ENCODE assay signal across 9 mouse cellular contexts in genomic region chr4:143021242-143021881, GRCm38 (mm10).
DNase-seq lines count a peak whose midpoint lies in the region; ATAC-seq and TF ChIP-seq lines count a peak whose summit lies in the region.
"Had no signal": no experiment of that assay in that cellular context is flagged by ENCODE, and none has a peak within 500 bp of the region (broad histone marks: within the 10 kb centered on the region; RNA-seq: fewer than 3 reads in every experiment).

No protein-coding gene starts in this region.

- no peaks in the 10 kb centered on the region for H3K9me3 ChIP-seq in MEL (replicated peaks; ENCODE audit: insufficient read depth, low read length)
- peaks cover 7% of the 10 kb centered on the region; the same call in 1 of the 2 replicates for H3K9me3 ChIP-seq in embryonic facial prominence, embryonic 10.5 days
- no peaks in the 10 kb centered on the region for H3K9me3 ChIP-seq in heart, postnatal 0 days (replicated peaks; ENCODE audit: control insufficient read depth, low read length)
- H3K9me3 ChIP-seq: heart, embryonic 15.5 days had no signal

- TF ChIP-seq RAD21 in MEL (IDR thresholded peaks at IDR 0.05; ENCODE audit: low read depth, low read length): peak; percentile 10; the same call in 1 of the 2 replicates

- DNase-seq in MEL (ENCODE audit: low read depth, low spot score): no peak
- DNase-seq in adrenal gland, postnatal 36 days: peak; percentile 57 to 78
- peak; percentile 79 for DNase-seq in embryonic facial prominence, embryonic 10.5 days (ENCODE audit: low spot score)
- peak; percentile 57 for DNase-seq in heart, postnatal 0 days (ENCODE audit: low spot score)
- peak; percentile 11 for DNase-seq in large intestine, adult 2 months (ENCODE audit: low read depth, low spot score)
- DNase-seq in lung, postnatal 10 days: peak; percentile 70
- peak; percentile 84 for DNase-seq in retina, embryonic 14.5 days (ENCODE audit: low spot score)

- no peak overlapping the region for H3K4me3 ChIP-seq in MEL (ENCODE audit: control insufficient read depth in 1 of 2, insufficient read depth in 1 of 2, low read depth in 2 of 2, low read length in 2 of 2)
- no peak overlapping the region for H3K4me3 ChIP-seq in embryonic facial prominence, embryonic 10.5 days
- no peak overlapping the region for H3K4me3 ChIP-seq in heart, postnatal 0 days (ENCODE audit: low read depth, low read length)
- H3K4me3 ChIP-seq: heart, embryonic 15.5 days had no signal

- no peak overlapping the region for H3K27ac ChIP-seq in MEL (ENCODE audit: control insufficient read depth, low read depth, low read length)
- H3K27ac ChIP-seq in embryonic facial prominence, embryonic 10.5 days (replicated peaks): no peak overlapping the region
- no peak overlapping the region for H3K27ac ChIP-seq in heart, postnatal 0 days (ENCODE audit: low read depth)
- H3K27ac ChIP-seq: heart, embryonic 15.5 days had no signal

- 0 out of 2 replicates have a peak, but pooled peaks have one; percentile 30 for ATAC-seq in heart, postnatal 0 days (ENCODE audit: insufficient read depth, low read depth)
- no peak for ATAC-seq in inflammation-experienced regulatory T-cells, adult 6 months

- H3K36me3 ChIP-seq in MEL (ENCODE audit: control insufficient read depth in 1 of 2, insufficient read depth in 2 of 2, low read length in 2 of 2): no peaks in the 10 kb centered on the region
- H3K36me3 ChIP-seq in embryonic facial prominence, embryonic 10.5 days (replicated peaks): no peaks in the 10 kb centered on the region
- H3K36me3 ChIP-seq in heart, postnatal 0 days (replicated peaks; ENCODE audit: control insufficient read depth, insufficient read depth, low read length): no peaks in the 10 kb centered on the region
- H3K36me3 ChIP-seq: heart, embryonic 15.5 days had no signal

- no peak overlapping the region for H3K9ac ChIP-seq in MEL (ENCODE audit: control insufficient read depth, low read depth, low read length, poor library complexity, severe bottlenecking)
- H3K9ac ChIP-seq in heart, postnatal 0 days (replicated peaks; ENCODE audit: low read depth, low read length): no peak overlapping the region
- H3K9ac ChIP-seq: heart, embryonic 15.5 days had no signal

- no peak for TF ChIP-seq EP300 in MEL (IDR thresholded peaks at IDR 0.05; ENCODE audit: low read depth in 1 of 2, low read length in 2 of 2)
- TF ChIP-seq EP300 in heart, postnatal 0 days (IDR thresholded peaks at IDR 0.05; ENCODE audit: low read depth): no peak

- peak in 2 of 3 experiments; percentile 20 to 28; a peak in 3 of 6 replicates for TF ChIP-seq CTCF in MEL (IDR thresholded peaks at IDR 0.05 in 2 of 3, conservative IDR thresholded peaks at IDR 0.05 in 1 of 3; ENCODE audit: control insufficient read depth in 1 of 3, insufficient read depth in 1 of 3, low read depth in 2 of 3, low read length in 3 of 3, poor library complexity in 1 of 3, severe bottlenecking in 1 of 3)
- peak; percentile 84 for TF ChIP-seq CTCF in heart, postnatal 0 days (IDR thresholded peaks at IDR 0.05; ENCODE audit: low read depth)

- H3K4me1 ChIP-seq in MEL (ENCODE audit: control insufficient read depth in 1 of 2, insufficient read depth in 2 of 2, low read length in 2 of 2): no peaks in the 10 kb centered on the region
- peaks cover 5% of the 10 kb centered on the region; the same call in 1 of the 2 replicates for H3K4me1 ChIP-seq in embryonic facial prominence, embryonic 10.5 days
- H3K4me1 ChIP-seq in heart, postnatal 0 days (ENCODE audit: control insufficient read depth, insufficient read depth): no peaks in the 10 kb centered on the region
- H3K4me1 ChIP-seq: heart, embryonic 15.5 days had no signal

- no peak overlapping the region for H3K4me2 ChIP-seq in heart, postnatal 0 days (ENCODE audit: low read depth, low read length)
- H3K4me2 ChIP-seq: heart, embryonic 15.5 days had no signal

- H3K27me3 ChIP-seq in MEL (ENCODE audit: control insufficient read depth in 1 of 2, insufficient read depth in 2 of 2, low read length in 2 of 2): no peaks in the 10 kb centered on the region
- peaks cover 40% of the 10 kb centered on the region for H3K27me3 ChIP-seq in embryonic facial prominence, embryonic 10.5 days (replicated peaks; ENCODE audit: low read depth, poor library complexity, severe bottlenecking)
- H3K27me3 ChIP-seq in heart, postnatal 0 days (ENCODE audit: control insufficient read depth, insufficient read depth, low read length): peaks cover 29% of the 10 kb centered on the region

- 43% methylated on average over 10 of the region's 10 CpGs for WGBS in embryonic facial prominence, embryonic 10.5 days
- WGBS in heart, postnatal 0 days: 42% methylated on average over 10 of the region's 10 CpGs
- 46% methylated on average over 10 of the region's 10 CpGs for WGBS in large intestine, adult 2 months

- H3K79me2 ChIP-seq in MEL (ENCODE audit: control insufficient read depth, insufficient read depth, low read length, poor library complexity): no peaks in the 10 kb centered on the region

- no peak for TF ChIP-seq POLR2A in MEL (IDR thresholded peaks at IDR 0.05; ENCODE audit: control insufficient read depth in 1 of 2, insufficient read depth in 1 of 2, low read depth in 1 of 2, low read length in 2 of 2, poor library complexity in 1 of 2)

TF ChIP-seq in MEL, 35 proteins besides CTCF, POLR2A, EP300 and RAD21:
- TF ChIP-seq CHD2 (IDR thresholded peaks at IDR 0.05; ENCODE audit: low read length) (no peak), NELFE (IDR thresholded peaks at IDR 0.05; ENCODE audit: low read depth, low read length) (no peak), SMC3 (IDR thresholded peaks at IDR 0.05; ENCODE audit: low read depth, low read length) (peak; percentile 4; the same call in 1 of the 2 replicates)
